Mouse (Mus musculus): Measurements from ENCODE around the gene Txnrd2. TPM values are rescaled to one million over a fixed set of nuclear protein-coding genes. Genes with fewer than 3 reads are reported as not detected.

Txnrd2 gene
- polyA plus RNA-seq (2012; ENCODE audit: insufficient read depth, insufficient read length, low replicate concordance, missing spikeins): not detected in 2 replicates

- under 1% methylated on average over 51 of the region's 52 CpGs for WGBS
- H3K27ac ChIP-seq (ENCODE audit: insufficient read depth, low read depth, low read length): peak within 1 kb of the TSS; percentile 85
- peak within 1 kb of the TSS; percentile 63 for H3K4me3 ChIP-seq (ENCODE audit: insufficient read depth, low read depth, low read length)
- peaks cover 20% of the 10 kb centered on the region for H3K4me1 ChIP-seq (ENCODE audit: control insufficient read depth, insufficient read depth, low read length)
- TF ChIP-seq CTCF (IDR thresholded peaks at IDR 0.05; ENCODE audit: insufficient read depth, low read depth, low read length) (peak; percentile 10; the same call in 1 of the 2 replicates), POLR2A (IDR thresholded peaks at IDR 0.05; ENCODE audit: insufficient read depth, low read depth, low read length) (0 out of 2 replicates have a peak, but pooled peaks have one; percentile 15)
Observed at GRCm38 (mm10) chr16:18426215-18426791, at the start of gene Txnrd2. Gene Txnrd2, plus strand, starts transcription at chr16:18426384.

- Histone ChIP-seq H3K4me3 (ENCODE audit: insufficient read depth, low read depth, low read length) (no peak overlapping the region), H3K4me1 (ENCODE audit: control insufficient read depth, insufficient read depth, low read length) (peaks cover 28% of the 10 kb centered on the region), H3K27ac (ENCODE audit: insufficient read depth, low read depth, low read length) (no peak overlapping the region)
- WGBS: 58% methylated on average over 3 of the region's 3 CpGs
- TF ChIP-seq POLR2A (IDR thresholded peaks at IDR 0.05; ENCODE audit: insufficient read depth, low read depth, low read length): no peak
- no peak for TF ChIP-seq CTCF (IDR thresholded peaks at IDR 0.05; ENCODE audit: insufficient read depth, low read depth, low read length)
Observed at GRCm38 (mm10) chr16:18377203-18377602, 49.0 kb upstream of the Txnrd2 start.

GRCm38 (mm10) chr16:18378489-18378888, 47.7 kb upstream of the Txnrd2 start:
- Histone ChIP-seq H3K27ac (ENCODE audit: insufficient read depth, low read depth, low read length) (no peak overlapping the region), H3K4me3 (ENCODE audit: insufficient read depth, low read depth, low read length) (no peak overlapping the region), H3K4me1 (ENCODE audit: control insufficient read depth, insufficient read depth, low read length) (peaks cover 34% of the 10 kb centered on the region)
- TF ChIP-seq CTCF (IDR thresholded peaks at IDR 0.05; ENCODE audit: insufficient read depth, low read depth, low read length) (no peak), POLR2A (IDR thresholded peaks at IDR 0.05; ENCODE audit: insufficient read depth, low read depth, low read length) (no peak)
- WGBS: 77% methylated on average over 1 of the region's 1 CpGs

- H3K4me1 ChIP-seq (ENCODE audit: control insufficient read depth, insufficient read depth, low read length): peaks cover 40% of the 10 kb centered on the region
- H3K27ac ChIP-seq (ENCODE audit: insufficient read depth, low read depth, low read length): no peak overlapping the region
- WGBS: 66% methylated on average over 8 of the region's 8 CpGs
- no peak overlapping the region for H3K4me3 ChIP-seq (ENCODE audit: insufficient read depth, low read depth, low read length)
- no peak for TF ChIP-seq POLR2A (IDR thresholded peaks at IDR 0.05; ENCODE audit: insufficient read depth, low read depth, low read length)
Observed at GRCm38 (mm10) chr16:18379338-18380001, 46.7 kb upstream of the Txnrd2 start.

GRCm38 (mm10) chr16:18380495-18381063, 45.6 kb upstream of the Txnrd2 start:
- WGBS: 61% methylated on average over 6 of the region's 6 CpGs
- Histone ChIP-seq H3K27ac (ENCODE audit: insufficient read depth, low read depth, low read length) (peak overlapping the region; percentile 14; the same call in 1 of the 2 replicates), H3K4me1 (ENCODE audit: control insufficient read depth, insufficient read depth, low read length) (peaks cover 43% of the 10 kb centered on the region), H3K4me3 (ENCODE audit: insufficient read depth, low read depth, low read length) (no peak overlapping the region)
- TF ChIP-seq POLR2A (IDR thresholded peaks at IDR 0.05; ENCODE audit: insufficient read depth, low read depth, low read length): no peak
- TF ChIP-seq CTCF (IDR thresholded peaks at IDR 0.05; ENCODE audit: insufficient read depth, low read depth, low read length): no peak

- no peak overlapping the region for H3K4me3 ChIP-seq (ENCODE audit: insufficient read depth, low read depth, low read length)
- WGBS: 54% methylated on average over 6 of the region's 6 CpGs
- H3K4me1 ChIP-seq (ENCODE audit: control insufficient read depth, insufficient read depth, low read length): peaks cover 43% of the 10 kb centered on the region
- TF ChIP-seq CTCF (IDR thresholded peaks at IDR 0.05; ENCODE audit: insufficient read depth, low read depth, low read length) (no peak), POLR2A (IDR thresholded peaks at IDR 0.05; ENCODE audit: insufficient read depth, low read depth, low read length) (no peak)
- peak overlapping the region; percentile 9; the same call in 1 of the 2 replicates for H3K27ac ChIP-seq (ENCODE audit: insufficient read depth, low read depth, low read length)
Observed at GRCm38 (mm10) chr16:18381621-18382258, 44.4 kb upstream of the Txnrd2 start.

GRCm38 (mm10) chr16:18383045-18383726, 43.0 kb upstream of the Txnrd2 start:
- Histone ChIP-seq H3K4me1 (ENCODE audit: control insufficient read depth, insufficient read depth, low read length) (peaks cover 44% of the 10 kb centered on the region), H3K27ac (ENCODE audit: insufficient read depth, low read depth, low read length) (peak overlapping the region; percentile 3; the same call in 1 of the 2 replicates), H3K4me3 (ENCODE audit: insufficient read depth, low read depth, low read length) (no peak overlapping the region)
- TF ChIP-seq CTCF (IDR thresholded peaks at IDR 0.05; ENCODE audit: insufficient read depth, low read depth, low read length) (no peak), POLR2A (IDR thresholded peaks at IDR 0.05; ENCODE audit: insufficient read depth, low read depth, low read length) (no peak)
- WGBS: 75% methylated on average over 9 of the region's 9 CpGs

GRCm38 (mm10) chr16:18383756-18384155, 42.4 kb upstream of the Txnrd2 start:
- Histone ChIP-seq H3K4me1 (ENCODE audit: control insufficient read depth, insufficient read depth, low read length) (peaks cover 49% of the 10 kb centered on the region), H3K27ac (ENCODE audit: insufficient read depth, low read depth, low read length) (peak overlapping the region; percentile 3; the same call in 1 of the 2 replicates), H3K4me3 (ENCODE audit: insufficient read depth, low read depth, low read length) (no peak overlapping the region)
- 35% methylated on average over 3 of the region's 3 CpGs for WGBS
- no peak for TF ChIP-seq CTCF (IDR thresholded peaks at IDR 0.05; ENCODE audit: insufficient read depth, low read depth, low read length)
- TF ChIP-seq POLR2A (IDR thresholded peaks at IDR 0.05; ENCODE audit: insufficient read depth, low read depth, low read length): no peak

All from olfactory bulb, adult 2 months (tissue).